Mouse (Mus musculus): Measurements from ENCODE around the gene Jagn1. TPM values are rescaled to one million over a fixed set of nuclear protein-coding genes. Genes with fewer than 3 reads are reported as not detected.

Gene Jagn1
- polyA plus RNA-seq, 1 experiment from 2014 or later, result 111 TPM

DNA sequence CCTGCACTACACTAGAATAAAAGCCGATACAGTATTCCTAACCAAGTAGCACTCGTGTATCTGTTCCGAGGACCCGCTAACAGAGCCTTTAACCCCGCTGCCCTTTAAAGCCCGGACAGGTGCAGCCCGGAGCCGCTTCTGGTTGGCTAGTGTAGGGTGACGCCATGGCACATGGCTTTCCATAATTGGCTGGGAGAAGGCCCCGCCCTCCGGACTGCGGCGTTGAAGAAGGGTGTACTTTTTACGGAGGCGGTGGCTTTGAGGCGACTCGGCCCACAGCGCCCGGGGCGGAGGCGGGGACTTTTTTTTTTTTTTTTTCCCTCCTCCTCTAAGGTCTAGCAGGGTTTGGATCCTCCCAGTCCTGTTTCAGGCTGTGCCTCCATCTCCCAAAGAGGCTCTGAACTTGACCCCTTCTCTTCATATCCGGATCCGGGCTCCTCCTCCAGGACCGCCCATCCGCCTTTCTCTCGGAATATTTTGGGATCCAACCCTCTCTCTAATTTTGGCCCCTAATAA lies 40.8 kb downstream of the Jagn1 start, which contains the start of gene Creld1:
Gene Creld1 (plus strand): TSS at position 198 of the 516 bp plus-strand sequence.
- TF ChIP-seq CTCF (IDR thresholded peaks at IDR 0.05; ENCODE audit: low read depth), result no peak
- WGBS, result under 1% methylated on average over 26 of the region's 26 CpGs
- peak; percentile 93 for ATAC-seq (replicated peaks; ENCODE audit: low FRiP score, low read depth)

GRCm38 (mm10) chr6:113483729-113484128 lies 41.4 kb downstream of the Jagn1 start:
- WGBS, result 8% methylated on average over 10 of the region's 10 CpGs
- DNase-seq (ENCODE audit: low spot score) (peak; percentile 22), ATAC-seq (replicated peaks; ENCODE audit: low FRiP score, low read depth) (peak; percentile 27)
- Histone ChIP-seq H3K27ac (peak overlapping the region; percentile 55), H3K36me3 (ENCODE audit: insufficient read depth, low read length) (no peaks in the 10 kb centered on the region; the same call in 1 of the 2 replicates), H3K27me3 (ENCODE audit: insufficient read depth, low read length) (no peaks in the 10 kb centered on the region), H3K4me2 (ENCODE audit: low read length) (peak overlapping the region; percentile 72), H3K9me3 (replicated peaks; ENCODE audit: low read length) (no peaks in the 10 kb centered on the region), H3K4me1 (replicated peaks; ENCODE audit: insufficient read depth, low read length) (peaks cover 11% of the 10 kb centered on the region), H3K9ac (ENCODE audit: low read depth, low read length) (peak overlapping the region; percentile 65), H3K4me3 (replicated peaks; ENCODE audit: low read depth, low read length) (peak overlapping the region; percentile 47)
- 0 out of 2 replicates have a peak, but pooled peaks have one; percentile 22 for TF ChIP-seq CTCF (IDR thresholded peaks at IDR 0.05; ENCODE audit: low read depth)

More for the DNA sequence above, 40.8 kb downstream of the Jagn1 start, which contains the start of gene Creld1:
- peak; percentile 97 for DNase-seq (ENCODE audit: low spot score)
- peaks cover 11% of the 10 kb centered on the region for H3K4me1 ChIP-seq (replicated peaks; ENCODE audit: insufficient read depth, low read length)
- peak within 1 kb of the TSS; percentile 65 for H3K9ac ChIP-seq (ENCODE audit: low read depth, low read length)
- no peaks in the 10 kb centered on the region for H3K27me3 ChIP-seq (ENCODE audit: insufficient read depth, low read length)
- peak within 1 kb of the TSS; percentile 47 for H3K4me3 ChIP-seq (replicated peaks; ENCODE audit: low read depth, low read length)
- peak within 1 kb of the TSS; percentile 72 for H3K4me2 ChIP-seq (ENCODE audit: low read length)
- H3K27ac ChIP-seq, result peak within 1 kb of the TSS; percentile 55
- H3K36me3 ChIP-seq (ENCODE audit: insufficient read depth, low read length), result no peaks in the 10 kb centered on the region
- no peaks in the 10 kb centered on the region for H3K9me3 ChIP-seq (replicated peaks; ENCODE audit: low read length)

GRCm38 (mm10) chr6:113487125-113487576 lies 44.8 kb downstream of the Jagn1 start:
- DNase-seq (ENCODE audit: low spot score) (peak; percentile 29), ATAC-seq (replicated peaks; ENCODE audit: low FRiP score, low read depth) (no peak)
- H3K27ac ChIP-seq, result no peak overlapping the region
- peaks cover 11% of the 10 kb centered on the region for H3K36me3 ChIP-seq (ENCODE audit: insufficient read depth, low read length)
- TF ChIP-seq CTCF (IDR thresholded peaks at IDR 0.05; ENCODE audit: low read depth), result no peak
- no peak overlapping the region for H3K9ac ChIP-seq (ENCODE audit: low read depth, low read length)
- no peaks in the 10 kb centered on the region for H3K27me3 ChIP-seq (ENCODE audit: insufficient read depth, low read length)
- no peak overlapping the region for H3K4me3 ChIP-seq (replicated peaks; ENCODE audit: low read depth, low read length)
- no peaks in the 10 kb centered on the region for H3K9me3 ChIP-seq (replicated peaks; ENCODE audit: low read length)
- peaks cover 8% of the 10 kb centered on the region for H3K4me1 ChIP-seq (replicated peaks; ENCODE audit: insufficient read depth, low read length)
- H3K4me2 ChIP-seq (ENCODE audit: low read length), result no peak overlapping the region
- WGBS, result 47% methylated on average over 7 of the region's 7 CpGs

- no peak for TF ChIP-seq CTCF (IDR thresholded peaks at IDR 0.05; ENCODE audit: low read depth)
- Histone ChIP-seq H3K4me2 (ENCODE audit: low read length) (no peak overlapping the region), H3K4me1 (replicated peaks; ENCODE audit: insufficient read depth, low read length) (no peaks in the 10 kb centered on the region), H3K9me3 (replicated peaks; ENCODE audit: low read length) (no peaks in the 10 kb centered on the region), H3K27ac (no peak overlapping the region), H3K27me3 (ENCODE audit: insufficient read depth, low read length) (no peaks in the 10 kb centered on the region), H3K36me3 (ENCODE audit: insufficient read depth, low read length) (peaks cover 11% of the 10 kb centered on the region), H3K9ac (ENCODE audit: low read depth, low read length) (no peak overlapping the region), H3K4me3 (replicated peaks; ENCODE audit: low read depth, low read length) (no peak overlapping the region)
- DNase-seq (ENCODE audit: low spot score), result no peak
- ATAC-seq (replicated peaks; ENCODE audit: low FRiP score, low read depth), result no peak
- WGBS, result 91% methylated on average over 14 of the region's 14 CpGs
Observed at GRCm38 (mm10) chr6:113489410-113489809, 47.0 kb downstream of the Jagn1 start.

- Histone ChIP-seq H3K27ac (no peak overlapping the region), H3K36me3 (ENCODE audit: insufficient read depth, low read length) (peaks cover 11% of the 10 kb centered on the region), H3K27me3 (ENCODE audit: insufficient read depth, low read length) (no peaks in the 10 kb centered on the region), H3K9ac (ENCODE audit: low read depth, low read length) (no peak overlapping the region), H3K4me3 (replicated peaks; ENCODE audit: low read depth, low read length) (no peak overlapping the region), H3K4me2 (ENCODE audit: low read length) (no peak overlapping the region), H3K9me3 (replicated peaks; ENCODE audit: low read length) (no peaks in the 10 kb centered on the region), H3K4me1 (replicated peaks; ENCODE audit: insufficient read depth, low read length) (no peaks in the 10 kb centered on the region)
- no peak for TF ChIP-seq CTCF (IDR thresholded peaks at IDR 0.05; ENCODE audit: low read depth)
- DNase-seq (ENCODE audit: low spot score), result no peak
- ATAC-seq (replicated peaks; ENCODE audit: low FRiP score, low read depth), result no peak
- WGBS, result 68% methylated on average over 24 of the region's 24 CpGs
Observed at GRCm38 (mm10) chr6:113492101-113492864, 49.9 kb downstream of the Jagn1 start.

DNA sequence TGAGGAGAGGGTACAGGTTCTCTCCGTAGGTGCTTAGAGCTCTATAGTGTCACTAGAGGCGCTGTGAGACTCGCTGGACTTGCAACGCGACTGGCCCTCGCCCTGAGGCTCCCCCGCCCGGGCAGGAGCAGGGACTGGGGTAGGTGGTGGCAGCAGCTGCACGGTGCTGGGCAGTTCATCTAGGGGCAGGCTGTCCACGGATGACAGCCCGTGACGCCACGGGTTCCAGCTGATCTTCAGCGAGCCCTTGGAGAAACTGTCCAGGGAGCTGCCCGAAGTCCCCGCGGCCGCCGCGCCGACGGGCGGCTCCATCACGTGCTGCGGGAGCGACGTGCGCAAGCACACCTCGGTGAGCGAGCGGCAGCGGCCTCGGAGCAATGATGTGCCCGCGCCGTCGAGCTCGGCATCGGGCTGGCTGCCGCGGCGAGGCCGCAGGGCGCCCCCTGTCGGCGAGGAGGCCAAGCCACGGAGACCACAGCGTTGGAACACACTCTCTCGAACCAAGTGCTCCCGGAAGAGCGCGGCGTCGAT lies 52.0 kb downstream of the Jagn1 start:
- peak overlapping the region; percentile 63 for H3K9ac ChIP-seq (ENCODE audit: low read depth, low read length)
- DNase-seq (ENCODE audit: low spot score), result peak; percentile 88
- 2% methylated on average over 54 of the region's 54 CpGs for WGBS

More for the DNA sequence above, 52.0 kb downstream of the Jagn1 start:
- Histone ChIP-seq H3K36me3 (ENCODE audit: insufficient read depth, low read length) (peaks cover 11% of the 10 kb centered on the region; the same call in 1 of the 2 replicates), H3K27me3 (ENCODE audit: insufficient read depth, low read length) (no peaks in the 10 kb centered on the region), H3K4me2 (ENCODE audit: low read length) (peak overlapping the region; percentile 67), H3K9me3 (replicated peaks; ENCODE audit: low read length) (no peaks in the 10 kb centered on the region), H3K4me3 (replicated peaks; ENCODE audit: low read depth, low read length) (peak overlapping the region; percentile 39), H3K4me1 (replicated peaks; ENCODE audit: insufficient read depth, low read length) (no peaks in the 10 kb centered on the region), H3K27ac (no peak overlapping the region; the same call in 1 of the 2 replicates)
- ATAC-seq (replicated peaks; ENCODE audit: low FRiP score, low read depth), result peak; percentile 88
- TF ChIP-seq CTCF (IDR thresholded peaks at IDR 0.05; ENCODE audit: low read depth), result peak; percentile 70

All from kidney, postnatal 0 days (tissue).